ENCODE assay signal across 11 mouse cellular contexts in the genomic region with DNA sequence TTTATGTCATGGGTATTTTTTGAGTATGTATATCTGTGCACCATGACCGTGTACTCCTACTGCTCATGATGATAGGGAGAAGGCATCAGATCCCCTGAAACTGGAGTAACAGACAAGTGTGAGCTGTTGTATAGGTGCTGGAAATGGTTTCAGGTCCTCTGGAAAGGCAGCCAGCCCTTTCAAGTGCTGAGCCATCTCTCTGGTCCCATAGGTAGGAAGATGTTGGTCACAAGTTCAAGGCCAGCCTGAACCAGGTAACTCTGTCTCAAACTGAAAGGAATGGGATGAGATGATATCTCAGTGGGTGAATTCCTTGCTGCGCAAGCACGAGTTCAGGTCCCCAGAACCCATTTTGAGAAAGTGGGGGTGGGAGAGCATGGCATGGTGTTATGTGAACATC. TPM values are rescaled to one million over a fixed set of nuclear protein-coding genes. Genes with fewer than 3 reads are reported as not detected.
A peak's percentile ranks its signal among the peaks of the same experiment; 100 is the strongest.
DNase-seq lines count a peak whose midpoint lies in the region; ATAC-seq and TF ChIP-seq lines count a peak whose summit lies in the region.
"Had no signal": no experiment of that assay in that cellular context is flagged by ENCODE, and none has a peak within 500 bp of the region (broad histone marks: within the 10 kb centered on the region; RNA-seq: fewer than 3 reads in every experiment).

No protein-coding gene starts in this region.

- ATAC-seq in lung, postnatal 0 days: no peak
- ATAC-seq in midbrain, embryonic 13.5 days: peak; percentile 34; the same call in 1 of the 2 replicates
- ATAC-seq in midbrain, embryonic 15.5 days (replicated peaks): no peak

- TF ChIP-seq POLR2A in lung, adult 2 months (IDR thresholded peaks at IDR 0.05; ENCODE audit: borderline replicate concordance, extremely low read depth, low read depth, low read length): no peak

- no peak for TF ChIP-seq EP300 in lung, postnatal 0 days (IDR thresholded peaks at IDR 0.05)

- no peaks in the 10 kb centered on the region for H3K36me3 ChIP-seq in lung, postnatal 0 days (ENCODE audit: insufficient read depth, low read length)
- H3K36me3 ChIP-seq in midbrain, embryonic 13.5 days: peaks cover 4% of the 10 kb centered on the region; the same call in 1 of the 2 replicates
- H3K36me3 ChIP-seq in midbrain, embryonic 15.5 days (replicated peaks): 0 out of 2 replicates have a peak, but pooled peaks cover 2% of the 10 kb centered on the region

- H3K27ac ChIP-seq in lung, postnatal 0 days (ENCODE audit: low read length): no peak overlapping the region
- H3K27ac ChIP-seq in midbrain, embryonic 13.5 days: no peak overlapping the region
- no peak overlapping the region for H3K27ac ChIP-seq in midbrain, embryonic 15.5 days
- H3K27ac ChIP-seq: embryonic facial prominence, embryonic 12.5 days; hindbrain, embryonic 14.5 days had no signal

- 90% methylated on average over 3 of the region's 3 CpGs for WGBS in lung, adult 2 months
- 88% methylated on average over 3 of the region's 3 CpGs for WGBS in lung, postnatal 0 days
- 91% methylated on average over 3 of the region's 3 CpGs for WGBS in midbrain, embryonic 13.5 days
- WGBS in midbrain, embryonic 15.5 days: 87% methylated on average over 3 of the region's 3 CpGs

- H3K9me3 ChIP-seq in lung, postnatal 0 days (ENCODE audit: low read length): no peaks in the 10 kb centered on the region
- H3K9me3 ChIP-seq in midbrain, embryonic 13.5 days: no peaks in the 10 kb centered on the region
- H3K9me3 ChIP-seq in midbrain, embryonic 15.5 days: no peaks in the 10 kb centered on the region
- H3K9me3 ChIP-seq: embryonic facial prominence, embryonic 12.5 days; embryonic facial prominence, embryonic 15.5 days had no signal

- H3K9ac ChIP-seq in lung, postnatal 0 days (replicated peaks; ENCODE audit: low read depth): no peak overlapping the region
- H3K9ac ChIP-seq in midbrain, embryonic 13.5 days (replicated peaks): no peak overlapping the region
- H3K9ac ChIP-seq in midbrain, embryonic 15.5 days: no peak overlapping the region
- H3K9ac ChIP-seq: embryonic facial prominence, embryonic 12.5 days; embryonic facial prominence, embryonic 15.5 days; hindbrain, embryonic 14.5 days had no signal

- H3K4me2 ChIP-seq in lung, postnatal 0 days (replicated peaks; ENCODE audit: low read depth, low read length): no peak overlapping the region
- H3K4me2 ChIP-seq in midbrain, embryonic 13.5 days (replicated peaks): no peak overlapping the region
- no peak overlapping the region for H3K4me2 ChIP-seq in midbrain, embryonic 15.5 days
- H3K4me2 ChIP-seq: embryonic facial prominence, embryonic 12.5 days; embryonic facial prominence, embryonic 15.5 days; heart, embryonic 11.5 days; hindbrain, embryonic 14.5 days had no signal

- H3K27me3 ChIP-seq in lung, postnatal 0 days (replicated peaks; ENCODE audit: insufficient read depth, low read length): no peaks in the 10 kb centered on the region
- H3K27me3 ChIP-seq in midbrain, embryonic 13.5 days: no peaks in the 10 kb centered on the region
- H3K27me3 ChIP-seq in midbrain, embryonic 15.5 days (replicated peaks): no peaks in the 10 kb centered on the region
- H3K27me3 ChIP-seq: embryonic facial prominence, embryonic 12.5 days; embryonic facial prominence, embryonic 15.5 days had no signal

- no peak overlapping the region for H3K4me3 ChIP-seq in lung, adult 2 months (replicated peaks; ENCODE audit: extremely low read depth, low read depth, low read length)
- H3K4me3 ChIP-seq in lung, postnatal 0 days (ENCODE audit: low read depth, low read length): no peak overlapping the region
- no peak overlapping the region for H3K4me3 ChIP-seq in midbrain, embryonic 13.5 days (replicated peaks)
- H3K4me3 ChIP-seq in midbrain, embryonic 15.5 days: no peak overlapping the region
- H3K4me3 ChIP-seq: embryonic facial prominence, embryonic 12.5 days; embryonic facial prominence, embryonic 15.5 days; heart, adult 2 months had no signal

- H3K4me1 ChIP-seq in lung, adult 2 months (ENCODE audit: control insufficient read depth, insufficient read depth, low read length): peaks cover 6% of the 10 kb centered on the region
- peaks cover 8% of the 10 kb centered on the region; the same call in 1 of the 2 replicates for H3K4me1 ChIP-seq in lung, postnatal 0 days (ENCODE audit: insufficient read depth, low read depth, low read length)
- H3K4me1 ChIP-seq in midbrain, embryonic 13.5 days (replicated peaks): no peaks in the 10 kb centered on the region
- H3K4me1 ChIP-seq in midbrain, embryonic 15.5 days: 0 out of 2 replicates have a peak, but pooled peaks cover 3% of the 10 kb centered on the region
- H3K4me1 ChIP-seq: embryonic facial prominence, embryonic 12.5 days had no signal

- DNase-seq in heart, adult 11 months: peak; percentile 80
- no peak for DNase-seq in heart, adult 8-10 months (ENCODE audit: low spot score)
- peak; percentile 4 for DNase-seq in lung, adult 2 months
- DNase-seq in lung, postnatal 0 days (ENCODE audit: low spot score): no peak

- no peak for TF ChIP-seq CTCF in lung, adult 2 months (IDR thresholded peaks at IDR 0.05; ENCODE audit: insufficient read depth, low read length)
- TF ChIP-seq CTCF in lung, postnatal 0 days (IDR thresholded peaks at IDR 0.05): no peak

RNA-seq across cellular contexts. Expression of a gene that starts 24.2 kb away (rescaled TPM):
- total RNA-seq in heart, adult 8-10 months (2022): 100 to 1,000 TPM in 1 of 4 experiments, 10 to 100 TPM in 3; 82.0 to 104 (median 91.0) TPM
- polyA plus RNA-seq in lung, adult 2 months (2012; rRNA removed): 184 and 369 TPM in 2 replicates
- 138 and 155 TPM in 2 replicates for polyA plus RNA-seq in lung, postnatal 0 days (2015; fragmentation: Nextera tagmentation; extraction: Ambion mirVana)
- polyA plus RNA-seq in midbrain, embryonic 13.5 days (2015; fragmentation: Nextera tagmentation; extraction: Ambion mirVana): 198 and 207 TPM in 2 replicates
- 197 and 198 TPM in 2 replicates for polyA plus RNA-seq in midbrain, embryonic 15.5 days (2015; fragmentation: Nextera tagmentation; extraction: Ambion mirVana)

RNA-seq across cellular contexts. Expression of a gene that starts 49.4 kb away (rescaled TPM):
- 1 to 10 TPM; 2.7 to 4.1 (median 3.2) TPM for total RNA-seq in heart, adult 8-10 months (2022)
- polyA plus RNA-seq in lung, adult 2 months (2012; rRNA removed): 2.1 and 2.4 TPM in 2 replicates
- polyA plus RNA-seq in lung, postnatal 0 days (2015; fragmentation: Nextera tagmentation; extraction: Ambion mirVana): 15.5 and 18.9 TPM in 2 replicates
- polyA plus RNA-seq in midbrain, embryonic 13.5 days (2015; fragmentation: Nextera tagmentation; extraction: Ambion mirVana): 26.5 and 29.6 TPM in 2 replicates
- polyA plus RNA-seq in midbrain, embryonic 15.5 days (2015; fragmentation: Nextera tagmentation; extraction: Ambion mirVana): 24.8 and 26.5 TPM in 2 replicates

Comparison
In these comparisons a context has a peak if more than half of its experiments do, and no peak if none do; other contexts are left out.
1. DNase-seq: peak in heart, adult 11 months (single experiment) and lung, adult 2 months (single experiment); none in heart, adult 8-10 months (single experiment) and lung, postnatal 0 days (single experiment).